Mouse (Mus musculus): Measurements from ENCODE around the gene Gm5155.
"Not testable (repeated sequence)": the region's sequence is repeated elsewhere in the genome, so short reads cannot be mapped to it uniquely, and the experiment has no call there.

Gene Gm5155

GRCm38 (mm10) chr7:17871467-17871866 is at the start of gene Gm5155:
Gene Gm5155, plus strand, starts transcription at chr7:17871767.
- CTCF ChIA-PET: no interaction called here

GRCm38 (mm10) chr7:17870776-17871175 is 791 bp upstream of the Gm5155 start:
- CTCF ChIA-PET: no interaction called here

DNA sequence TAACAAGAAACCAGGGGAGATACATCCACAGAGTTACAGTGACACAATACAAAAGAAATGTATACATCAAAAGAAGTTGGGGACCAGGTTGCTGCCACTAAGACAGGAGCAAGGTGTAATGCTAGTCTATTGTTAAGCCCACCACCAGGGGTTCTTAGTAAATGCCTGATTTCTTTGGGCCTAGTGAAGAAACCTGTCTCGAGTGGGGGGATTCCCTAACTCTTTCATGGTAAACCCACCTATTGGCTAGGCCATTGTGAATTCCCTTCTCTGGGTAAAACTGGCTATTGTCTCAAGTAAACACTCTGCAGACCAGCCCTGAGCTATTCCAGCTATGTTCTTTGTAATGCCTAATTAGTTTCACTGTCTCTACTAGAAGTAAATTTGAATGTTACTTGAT is 23.8 kb downstream of the Gm5155 start:
- CTCF ChIA-PET: not testable (repeated sequence)

GRCm38 (mm10) chr7:17903146-17903915 is 31.8 kb downstream of the Gm5155 start:
- CTCF ChIA-PET: no interaction called here

All from spleen, embryonic (tissue).